Mouse (Mus musculus) spleen, postnatal 4 days (tissue): Measurements from ENCODE around the gene Ereg.

ENCODE experiments used
- DNase-seq, 2 experiments: peaks; one replicate each; pipeline ENCODE4 v3.0.0; 2022; ENCODE audit warnings: low spot score in 2 of 2

The Ereg gene

GRCm38 (mm10) chr5:91074450-91074950, at the start of gene Ereg:
Gene Ereg (plus strand): TSS chr5:91074622.
- DNase-seq: no peak

- DNase-seq: no peak
Measured at GRCm38 (mm10) chr5:91027164-91027563, 47.3 kb upstream of the Ereg start, which contains the start of gene Epgn. Gene Epgn (plus strand): TSS chr5:91027464.

GRCm38 (mm10) chr5:91027840-91028239, 46.6 kb upstream of the Ereg start:
- DNase-seq: no peak

- no peak for DNase-seq
Measured at GRCm38 (mm10) chr5:91030629-91031028, 43.8 kb upstream of the Ereg start.

- no peak for DNase-seq
Measured at GRCm38 (mm10) chr5:91035341-91035740, 39.1 kb upstream of the Ereg start.

GRCm38 (mm10) chr5:91036628-91037027, 37.8 kb upstream of the Ereg start:
- no peak for DNase-seq

GRCm38 (mm10) chr5:91037756-91038155, 36.7 kb upstream of the Ereg start:
- no peak for DNase-seq

GRCm38 (mm10) chr5:91038547-91038946, 35.9 kb upstream of the Ereg start:
- DNase-seq: no peak

- DNase-seq: no peak
Measured at GRCm38 (mm10) chr5:91038963-91039362, 35.5 kb upstream of the Ereg start.

GRCm38 (mm10) chr5:91047987-91048386, 26.4 kb upstream of the Ereg start:
- DNase-seq: no peak

GRCm38 (mm10) chr5:91048397-91048796, 26.0 kb upstream of the Ereg start:
- no peak for DNase-seq

- no peak for DNase-seq
Measured at GRCm38 (mm10) chr5:91072340-91072739, 2.1 kb upstream of the Ereg start.

GRCm38 (mm10) chr5:91073626-91074025, 796 bp upstream of the Ereg start:
- no peak for DNase-seq

GRCm38 (mm10) chr5:91074026-91074425, 396 bp upstream of the Ereg start:
- no peak for DNase-seq

- no peak for DNase-seq
Measured at GRCm38 (mm10) chr5:91075021-91075420, 599 bp downstream of the Ereg start.

GRCm38 (mm10) chr5:91083016-91083415, 8.6 kb downstream of the Ereg start:
- no peak for DNase-seq

- DNase-seq: no peak
Measured at GRCm38 (mm10) chr5:91085291-91085690, 10.9 kb downstream of the Ereg start.

- no peak for DNase-seq
Measured at GRCm38 (mm10) chr5:91090301-91090700, 15.9 kb downstream of the Ereg start.

- DNase-seq: no peak
Measured at GRCm38 (mm10) chr5:91097911-91098614, 23.6 kb downstream of the Ereg start.

- DNase-seq: no peak
Measured at GRCm38 (mm10) chr5:91101742-91102141, 27.3 kb downstream of the Ereg start.

GRCm38 (mm10) chr5:91103943-91104665, 29.7 kb downstream of the Ereg start:
- no peak for DNase-seq

GRCm38 (mm10) chr5:91106248-91106647, 31.8 kb downstream of the Ereg start:
- DNase-seq: no peak
